Mouse (Mus musculus) stomach, embryonic 16.5 days (tissue): Measurements from ENCODE around the gene Sgms2. TPM values are rescaled to one million over a fixed set of nuclear protein-coding genes. Genes with fewer than 3 reads are reported as not detected.
A peak's percentile ranks its signal among the peaks of the same experiment; 100 is the strongest.

Experiments used
- ATAC-seq: fragments of 200-750 bp; cut with Nextera tagmentation; 2 replicates; pipeline ENCODE4 v1.8.0; 2017; ENCODE audit warnings: moderate number of reproducible peaks, moderate TSS enrichment; ENCODE audit not compliant: insufficient read depth, low FRiP score
- H3K27ac ChIP-seq: fragments of 300-500 bp; sonication (generic); 2 replicates; pipeline ENCODE4 v1.5.1; 2014; ENCODE audit warnings: low read length
- H3K27me3 ChIP-seq: fragments of 300-500 bp; sonication (generic); 2 replicates; pipeline ENCODE4 v1.6.1; 2014; ENCODE audit warnings: low read length, control low read depth, mixed read lengths; ENCODE audit not compliant: control insufficient read depth, insufficient read depth
- H3K36me3 ChIP-seq: fragments of 300-500 bp; sonication (generic); 2 replicates; pipeline ENCODE4 v1.6.1; 2014; ENCODE audit warnings: low read length; ENCODE audit not compliant: control insufficient read depth, insufficient read depth
- H3K4me1 ChIP-seq: fragments of 300-500 bp; sonication (generic); 2 replicates; pipeline ENCODE4 v1.6.1; 2014; ENCODE audit warnings: low read length, control low read depth, mixed read lengths; ENCODE audit not compliant: control insufficient read depth, insufficient read depth
- H3K4me2 ChIP-seq: fragments of 300-500 bp; sonication (generic); 2 replicates; pipeline ENCODE4 v1.6.1; 2014; ENCODE audit warnings: low read depth, low read length, mixed read lengths
- H3K4me3 ChIP-seq: fragments of 300-500 bp; sonication (generic); replicated peaks from 2 replicates; pipeline ENCODE4 v1.5.1; 2014; ENCODE audit warnings: mild to moderate bottlenecking, low read length
- H3K9ac ChIP-seq: fragments of 300-500 bp; sonication (generic); 2 replicates; pipeline ENCODE4 v1.6.1; 2014; ENCODE audit warnings: low read length
- H3K9me3 ChIP-seq: fragments of 300-500 bp; sonication (generic); replicated peaks from 2 replicates; pipeline ENCODE4 v1.6.1; 2016; ENCODE audit warnings: low read length, control low read depth; ENCODE audit not compliant: control insufficient read depth
- WGBS: fragments of 180-500 bp; shearing (Covaris S2); extraction: QIAGEN DNeasy Blood & Tissue Kit; methylation state at CpG from one replicate; pipeline ENCODE4 v1.1.7; 2014; 5-methylcytosine and 5-hydroxymethylcytosine counted together
- polyA plus RNA-seq: library from polyadenylated mRNA; unstranded; fragments of >200 nt; fragmentation: Nextera tagmentation; extraction: Ambion mirVana; gene quantifications from 2 replicates; pipeline ENCODE4 v1.2.1, GENCODE M21; 2015

Gene Sgms2
- polyA plus RNA-seq, 1 experiment from 2014 or later = 12.1 TPM

DNA sequence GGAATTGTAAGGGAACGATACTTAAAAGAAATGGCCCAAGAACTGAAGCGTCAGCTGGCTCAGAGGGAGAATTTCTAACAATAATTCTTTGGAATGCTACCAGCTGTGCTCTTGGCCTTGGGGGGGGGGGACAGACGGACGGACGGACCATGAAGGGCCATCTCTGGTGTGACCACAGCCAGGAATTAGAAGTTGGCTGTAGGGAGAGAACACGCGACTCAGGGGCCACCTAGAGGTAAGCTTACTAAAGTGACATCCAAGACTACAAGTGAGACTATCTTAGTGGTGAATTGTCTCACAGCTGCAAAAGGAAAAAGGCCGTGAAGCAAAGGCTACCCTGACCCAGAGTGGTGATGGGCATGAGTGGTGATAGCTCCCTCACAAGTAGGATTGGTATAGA lies 20.4 kb upstream of the Sgms2 start:
- no peak overlapping the region for H3K9ac ChIP-seq
- no peaks in the 10 kb centered on the region for H3K36me3 ChIP-seq
- no peaks in the 10 kb centered on the region for H3K4me1 ChIP-seq
- H3K9me3 ChIP-seq = no peaks in the 10 kb centered on the region
- H3K27me3 ChIP-seq = no peaks in the 10 kb centered on the region
- no peak overlapping the region for H3K4me2 ChIP-seq
- H3K27ac ChIP-seq = no peak overlapping the region
- WGBS = 69% methylated on average over 8 of the region's 8 CpGs
- H3K4me3 ChIP-seq = no peak overlapping the region
- no peak for ATAC-seq

GRCm38 (mm10) chr3:131508024-131508423 lies 16.8 kb upstream of the Sgms2 start:
- no peaks in the 10 kb centered on the region for H3K27me3 ChIP-seq
- no peaks in the 10 kb centered on the region for H3K4me1 ChIP-seq
- H3K9ac ChIP-seq = no peak overlapping the region
- WGBS = 64% methylated on average over 2 of the region's 2 CpGs
- ATAC-seq = no peak
- no peaks in the 10 kb centered on the region for H3K9me3 ChIP-seq
- H3K36me3 ChIP-seq = no peaks in the 10 kb centered on the region
- no peak overlapping the region for H3K4me3 ChIP-seq
- no peak overlapping the region for H3K4me2 ChIP-seq
- no peak overlapping the region for H3K27ac ChIP-seq

- no peaks in the 10 kb centered on the region for H3K4me1 ChIP-seq
- no peak overlapping the region for H3K4me2 ChIP-seq
- 63% methylated on average over 14 of the region's 14 CpGs for WGBS
- H3K9me3 ChIP-seq = no peaks in the 10 kb centered on the region
- no peak overlapping the region for H3K9ac ChIP-seq
- no peak overlapping the region for H3K4me3 ChIP-seq
- no peaks in the 10 kb centered on the region for H3K36me3 ChIP-seq
- ATAC-seq = peak; percentile 21; the same call in 1 of the 2 replicates
- H3K27ac ChIP-seq = no peak overlapping the region
- no peaks in the 10 kb centered on the region for H3K27me3 ChIP-seq
Measured at GRCm38 (mm10) chr3:131504595-131505223, 13.5 kb upstream of the Sgms2 start.

GRCm38 (mm10) chr3:131501677-131502370 lies 10.6 kb upstream of the Sgms2 start:
- Histone ChIP-seq H3K4me1 (no peaks in the 10 kb centered on the region), H3K4me3 (no peak overlapping the region), H3K9me3 (no peaks in the 10 kb centered on the region), H3K36me3 (no peaks in the 10 kb centered on the region), H3K27ac (no peak overlapping the region), H3K9ac (no peak overlapping the region), H3K4me2 (no peak overlapping the region), H3K27me3 (no peaks in the 10 kb centered on the region)
- 76% methylated on average over 10 of the region's 10 CpGs for WGBS
- ATAC-seq = no peak

DNA sequence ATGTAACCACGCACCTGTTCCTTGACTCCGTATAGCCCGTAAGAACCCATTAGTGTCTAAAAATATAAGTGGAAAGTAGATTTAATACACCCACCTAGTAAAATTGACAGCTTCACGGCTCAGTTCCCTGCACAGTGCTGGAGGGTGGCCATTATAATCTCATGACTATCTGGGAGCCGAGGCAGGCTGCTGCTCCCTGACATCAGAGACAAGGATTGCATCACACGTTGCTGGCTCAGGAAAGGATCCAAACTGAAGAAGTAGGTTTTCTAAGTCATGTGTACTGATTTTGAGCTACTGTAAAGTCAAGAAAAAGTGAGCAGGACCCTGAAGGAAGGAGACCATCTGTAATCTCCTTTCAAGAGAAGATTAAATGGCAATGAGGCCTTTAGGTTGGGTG lies 8.4 kb upstream of the Sgms2 start:
- H3K27me3 ChIP-seq = no peaks in the 10 kb centered on the region
- H3K4me1 ChIP-seq = no peaks in the 10 kb centered on the region
- no peak for ATAC-seq
- H3K9me3 ChIP-seq = no peaks in the 10 kb centered on the region
- H3K36me3 ChIP-seq = no peaks in the 10 kb centered on the region
- 84% methylated on average over 6 of the region's 6 CpGs for WGBS
- no peak overlapping the region for H3K27ac ChIP-seq
- no peak overlapping the region for H3K4me3 ChIP-seq
- H3K4me2 ChIP-seq = no peak overlapping the region
- no peak overlapping the region for H3K9ac ChIP-seq

DNA sequence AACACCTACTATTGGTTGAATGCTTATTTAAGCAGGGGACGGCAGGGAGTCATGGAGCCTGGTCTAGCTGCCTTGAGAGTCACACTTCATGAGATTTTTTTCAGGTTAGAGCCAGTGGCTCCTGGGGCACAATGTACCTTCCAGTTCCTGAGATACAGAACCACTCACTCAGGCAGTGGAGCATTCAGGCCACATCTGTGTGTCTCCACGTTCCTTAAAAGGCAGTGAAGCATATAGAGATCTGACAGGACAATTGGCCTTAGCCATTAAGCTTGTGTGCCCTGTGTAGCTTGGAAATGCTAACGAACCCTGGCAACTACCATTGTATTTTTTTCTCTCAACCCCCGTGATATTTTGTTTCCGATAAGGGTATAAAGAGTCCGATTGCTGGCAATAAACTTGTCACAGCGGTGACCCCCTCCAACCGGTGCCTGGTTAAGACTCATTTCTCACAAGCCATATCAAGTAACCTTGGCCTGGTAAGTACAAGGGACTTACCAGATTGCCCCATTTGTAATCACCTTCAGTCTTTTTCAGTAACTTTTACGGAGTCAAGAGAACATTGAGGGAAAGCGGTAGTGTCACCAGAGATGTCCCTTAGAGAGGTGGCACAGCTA lies 5.4 kb upstream of the Sgms2 start:
- no peak for ATAC-seq
- no peaks in the 10 kb centered on the region for H3K36me3 ChIP-seq
- H3K27me3 ChIP-seq = no peaks in the 10 kb centered on the region
- no peak overlapping the region for H3K27ac ChIP-seq
- H3K9ac ChIP-seq = no peak overlapping the region
- H3K4me3 ChIP-seq = no peak overlapping the region
- no peak overlapping the region for H3K4me2 ChIP-seq
- 74% methylated on average over 10 of the region's 10 CpGs for WGBS
- H3K4me1 ChIP-seq = no peaks in the 10 kb centered on the region
- no peaks in the 10 kb centered on the region for H3K9me3 ChIP-seq

- H3K36me3 ChIP-seq = no peaks in the 10 kb centered on the region
- no peak for ATAC-seq
- no peak overlapping the region for H3K9ac ChIP-seq
- H3K4me2 ChIP-seq = no peak overlapping the region
- 65% methylated on average over 1 of the region's 1 CpGs for WGBS
- H3K27me3 ChIP-seq = no peaks in the 10 kb centered on the region
- H3K27ac ChIP-seq = no peak overlapping the region
- H3K4me1 ChIP-seq = 0 out of 2 replicates have a peak, but pooled peaks cover 4% of the 10 kb centered on the region
- no peaks in the 10 kb centered on the region for H3K9me3 ChIP-seq
- H3K4me3 ChIP-seq = no peak overlapping the region
Measured at GRCm38 (mm10) chr3:131495076-131495475, 3.9 kb upstream of the Sgms2 start.

GRCm38 (mm10) chr3:131493194-131493593 lies 2.0 kb upstream of the Sgms2 start:
- Histone ChIP-seq H3K4me2 (no peak overlapping the region), H3K27ac (no peak overlapping the region), H3K9ac (no peak overlapping the region), H3K9me3 (no peaks in the 10 kb centered on the region), H3K4me3 (no peak overlapping the region), H3K36me3 (no peaks in the 10 kb centered on the region), H3K27me3 (no peaks in the 10 kb centered on the region), H3K4me1 (0 out of 2 replicates have a peak, but pooled peaks cover 4% of the 10 kb centered on the region)
- no peak for ATAC-seq
- 37% methylated on average over 6 of the region's 6 CpGs for WGBS

DNA sequence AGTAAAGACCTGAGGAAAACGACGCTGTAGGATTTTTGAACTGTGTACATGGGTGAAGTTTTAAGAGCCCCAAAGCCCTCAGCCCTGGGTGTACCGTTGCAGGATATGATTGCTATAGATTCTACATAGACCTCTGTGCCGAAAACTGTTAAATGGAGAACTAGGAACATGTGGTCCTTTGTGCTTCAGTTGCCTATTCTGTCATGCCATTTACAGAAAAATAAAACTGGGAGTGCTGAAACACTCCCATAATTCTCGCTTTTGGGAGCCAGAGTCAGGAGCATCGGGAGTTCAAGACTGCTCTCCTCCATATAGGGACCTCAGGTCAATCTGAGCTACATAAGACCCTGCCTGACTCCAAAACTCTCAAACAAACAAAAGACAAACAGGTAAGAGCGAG lies 769 bp upstream of the Sgms2 start:
- no peak for ATAC-seq
- Histone ChIP-seq H3K4me2 (no peak overlapping the region), H3K27me3 (no peaks in the 10 kb centered on the region), H3K27ac (no peak overlapping the region), H3K36me3 (no peaks in the 10 kb centered on the region), H3K4me1 (0 out of 2 replicates have a peak, but pooled peaks cover 4% of the 10 kb centered on the region), H3K9ac (no peak overlapping the region), H3K9me3 (no peaks in the 10 kb centered on the region), H3K4me3 (no peak overlapping the region)
- 93% methylated on average over 7 of the region's 7 CpGs for WGBS
